Mouse (Mus musculus): ENCODE results near the gene Cdx2. TPM values are rescaled to one million over a fixed set of nuclear protein-coding genes. Genes with fewer than 3 reads are reported as not detected.

The Cdx2 gene
- total RNA-seq, 1 experiment from 2014 or later: not detected

DNA sequence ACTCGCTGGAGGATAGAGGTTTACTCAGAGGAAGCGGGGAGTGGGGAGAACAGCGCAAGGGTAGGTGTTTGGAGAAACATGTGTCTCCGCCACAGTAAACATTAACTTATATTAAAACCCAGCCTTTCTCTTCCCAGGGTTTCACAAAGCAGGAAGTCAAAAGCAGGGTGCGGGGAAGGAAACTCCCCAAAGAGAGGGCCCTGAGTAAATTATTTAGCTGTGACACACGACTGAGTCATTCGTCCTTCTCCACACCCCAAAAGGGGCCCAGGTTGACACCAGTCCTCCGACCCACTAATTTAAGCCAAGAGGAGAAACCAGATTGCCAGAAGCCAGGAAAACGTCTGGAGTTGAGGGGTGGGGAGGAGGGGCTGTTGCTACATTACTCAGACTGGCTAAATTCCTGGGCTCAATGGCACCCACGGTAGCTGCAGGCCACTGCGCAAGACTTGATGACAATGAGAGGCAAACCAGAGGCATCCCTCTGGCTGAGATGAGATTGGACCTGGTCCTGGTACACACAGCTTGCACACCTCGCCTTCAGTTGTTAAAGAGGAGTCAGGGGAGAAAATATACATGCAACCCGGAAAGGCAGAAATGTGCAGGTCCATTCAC, 14.5 kb downstream of the Cdx2 start:
- DNase-seq: no peak

DNA sequence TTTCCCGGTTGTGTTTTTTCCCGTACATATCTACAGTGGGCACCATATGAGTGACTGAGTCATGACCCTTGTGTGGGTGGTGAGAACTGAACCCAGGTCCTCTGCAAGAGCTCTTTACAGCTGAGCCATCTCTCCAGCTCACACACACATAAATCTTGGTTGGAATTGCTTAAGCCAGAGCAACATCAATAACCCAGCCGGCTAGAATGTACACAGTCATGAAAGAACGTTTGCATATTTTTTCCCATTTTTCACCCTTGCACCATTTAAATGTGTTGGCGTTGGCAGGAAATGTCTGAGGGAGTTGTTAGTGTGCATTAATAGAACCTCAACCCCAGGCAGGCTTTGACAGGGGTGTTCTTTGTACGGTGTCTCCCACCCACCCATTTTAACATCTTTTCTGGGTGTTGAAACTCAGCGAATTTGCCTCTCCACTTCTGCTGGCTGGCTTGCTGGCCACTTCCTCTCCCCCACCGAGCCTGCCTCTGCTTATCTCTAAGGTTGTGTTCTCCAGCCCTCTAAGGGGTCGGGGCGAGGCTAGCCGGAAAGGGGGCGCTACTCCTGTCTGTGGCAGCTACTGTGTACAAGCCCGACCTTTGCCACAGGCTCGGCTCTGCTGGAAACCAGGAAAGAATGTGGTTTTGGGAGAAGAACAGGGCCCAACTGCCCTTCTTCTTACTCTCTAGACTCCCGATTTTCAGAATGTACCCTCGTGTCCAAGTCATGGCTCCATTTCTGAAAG, 15.1 kb downstream of the Cdx2 start:
- DNase-seq: no peak

DNA sequence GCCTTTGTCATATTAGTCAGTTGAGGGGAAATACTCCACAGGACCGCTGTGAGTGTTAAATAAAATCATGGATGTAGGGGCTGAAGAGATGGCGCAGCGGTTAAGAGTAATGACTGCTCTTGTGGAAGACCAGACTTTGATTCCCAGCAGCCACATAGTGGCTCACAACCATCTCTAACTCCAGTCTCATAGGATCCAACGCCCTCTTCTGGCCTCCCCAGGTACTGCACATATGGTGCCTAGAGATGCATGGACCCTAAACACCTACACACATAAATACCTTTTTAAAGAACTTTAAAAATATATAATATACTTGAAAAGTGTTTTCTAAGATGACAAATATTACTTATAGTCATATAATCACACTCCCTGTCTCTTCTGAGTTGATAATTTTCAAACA, 22.7 kb downstream of the Cdx2 start:
- DNase-seq: no peak

DNA sequence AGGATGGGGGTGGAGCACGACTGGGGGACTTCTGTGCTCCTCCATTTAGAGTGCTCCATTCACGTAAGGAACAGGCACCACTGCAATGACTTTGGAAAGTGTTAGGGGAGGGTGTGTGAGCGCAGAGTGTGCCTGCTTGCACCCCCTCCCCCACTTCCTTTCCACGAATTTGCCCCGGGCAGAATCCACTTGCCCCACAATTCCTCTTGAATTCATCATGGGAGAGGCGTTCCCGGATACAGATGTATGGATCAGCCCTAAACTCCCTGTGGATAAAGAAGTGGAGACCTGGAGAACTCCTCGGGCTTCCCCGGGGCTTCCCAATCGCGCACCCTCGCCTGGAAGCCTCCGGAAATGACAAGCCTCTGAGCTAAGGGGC, 29.5 kb downstream of the Cdx2 start:
- no peak for DNase-seq

DNA sequence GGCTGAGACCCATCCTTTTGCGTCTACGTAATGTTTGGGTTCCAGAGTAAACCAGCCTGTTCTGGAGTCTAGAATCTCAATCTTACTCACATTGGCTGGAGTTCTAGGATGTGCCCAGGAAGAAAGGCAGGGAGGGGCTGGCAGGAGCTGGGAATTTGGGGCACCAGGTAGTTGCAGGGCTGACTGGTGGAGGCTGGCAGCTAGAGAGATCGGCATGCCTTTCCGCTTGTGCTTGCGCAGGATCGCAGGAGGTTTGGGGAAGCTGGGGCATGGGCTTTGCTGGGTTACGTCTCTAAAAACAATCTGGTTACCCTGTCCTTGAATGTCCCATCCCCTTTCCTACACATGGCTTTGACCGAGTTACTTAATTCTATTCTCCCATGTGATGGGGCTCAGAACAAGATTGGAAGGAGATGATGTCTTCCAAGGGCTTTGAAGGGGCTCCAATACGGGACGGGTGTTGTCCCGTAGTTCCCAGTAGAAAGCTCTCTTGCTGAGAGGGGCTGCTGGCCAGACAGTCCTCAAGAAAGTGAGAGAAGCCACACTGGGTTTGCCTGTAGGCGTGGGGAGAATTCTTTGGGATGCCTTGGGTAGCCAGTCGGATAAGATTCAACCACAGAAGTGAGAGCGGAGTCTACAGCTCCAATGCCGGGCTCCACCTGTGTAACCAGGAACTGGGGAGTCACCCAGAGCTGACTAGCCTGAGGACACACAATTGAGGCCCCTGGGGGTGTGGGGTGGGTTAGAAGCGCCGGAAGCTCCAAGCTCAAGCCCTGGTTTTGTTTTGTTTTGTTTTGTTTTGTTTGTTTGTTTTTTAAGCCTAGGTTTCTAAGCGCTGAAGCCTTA, 30.1 kb downstream of the Cdx2 start:
- no peak for DNase-seq

DNA sequence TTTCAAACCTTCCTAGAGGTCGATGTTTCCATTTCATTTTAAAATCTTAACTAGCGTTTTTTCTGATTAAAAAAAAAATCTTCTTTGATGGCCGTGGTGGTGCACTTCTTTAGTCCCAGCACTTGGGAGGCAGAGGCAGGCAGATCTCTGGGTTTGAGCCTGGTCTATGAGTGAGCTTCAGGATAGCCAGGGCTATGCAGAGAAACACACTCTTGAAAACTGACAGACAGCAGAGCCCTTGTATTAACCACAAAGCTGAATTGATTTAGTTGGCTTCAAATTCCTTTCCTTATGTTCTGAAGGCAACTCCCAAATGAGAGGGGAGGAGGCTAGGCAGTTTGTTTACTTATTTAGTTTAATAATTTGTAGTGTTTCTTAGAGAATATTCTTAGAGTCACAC, 31.3 kb downstream of the Cdx2 start:
- DNase-seq: no peak

DNA sequence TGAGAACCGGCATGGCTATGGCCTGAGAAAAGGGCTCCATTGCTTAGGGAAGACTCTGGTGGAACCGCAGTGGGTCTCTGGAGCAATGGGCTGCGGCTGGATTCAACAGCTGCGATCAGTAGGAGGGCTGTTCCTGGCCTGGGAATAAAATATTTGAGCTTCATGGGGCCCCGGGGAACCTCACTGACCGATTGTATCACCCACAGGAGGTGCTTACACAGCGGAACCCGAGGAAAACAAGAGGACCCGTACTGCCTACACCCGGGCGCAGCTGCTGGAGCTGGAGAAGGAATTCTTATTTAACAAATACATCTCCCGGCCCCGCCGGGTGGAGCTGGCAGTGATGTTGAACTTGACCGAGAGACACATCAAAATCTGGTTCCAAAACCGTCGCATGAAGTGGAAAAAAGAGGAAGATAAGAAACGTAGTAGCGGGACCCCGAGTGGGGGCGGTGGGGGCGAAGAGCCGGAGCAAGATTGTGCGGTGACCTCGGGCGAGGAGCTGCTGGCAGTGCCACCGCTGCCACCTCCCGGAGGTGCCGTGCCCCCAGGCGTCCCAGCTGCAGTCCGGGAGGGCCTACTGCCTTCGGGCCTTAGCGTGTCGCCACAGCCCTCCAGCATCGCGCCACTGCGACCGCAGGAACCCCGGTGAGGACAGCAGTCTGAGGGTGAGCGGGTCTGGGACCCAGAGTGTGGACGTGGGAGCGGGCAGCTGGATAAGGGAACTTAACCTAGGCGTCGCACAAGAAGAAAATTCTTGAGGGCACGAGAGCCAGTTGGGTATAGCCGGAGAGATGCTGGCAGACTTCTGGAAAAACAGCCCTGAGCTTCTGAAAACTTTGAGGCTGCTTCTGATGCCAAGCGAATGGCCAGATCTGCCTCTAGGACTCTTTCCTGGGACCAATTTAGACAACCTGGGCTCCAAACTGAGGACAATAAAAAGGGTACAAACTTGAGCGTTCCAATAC, 32.6 kb downstream of the Cdx2 start:
- no peak for DNase-seq

DNA sequence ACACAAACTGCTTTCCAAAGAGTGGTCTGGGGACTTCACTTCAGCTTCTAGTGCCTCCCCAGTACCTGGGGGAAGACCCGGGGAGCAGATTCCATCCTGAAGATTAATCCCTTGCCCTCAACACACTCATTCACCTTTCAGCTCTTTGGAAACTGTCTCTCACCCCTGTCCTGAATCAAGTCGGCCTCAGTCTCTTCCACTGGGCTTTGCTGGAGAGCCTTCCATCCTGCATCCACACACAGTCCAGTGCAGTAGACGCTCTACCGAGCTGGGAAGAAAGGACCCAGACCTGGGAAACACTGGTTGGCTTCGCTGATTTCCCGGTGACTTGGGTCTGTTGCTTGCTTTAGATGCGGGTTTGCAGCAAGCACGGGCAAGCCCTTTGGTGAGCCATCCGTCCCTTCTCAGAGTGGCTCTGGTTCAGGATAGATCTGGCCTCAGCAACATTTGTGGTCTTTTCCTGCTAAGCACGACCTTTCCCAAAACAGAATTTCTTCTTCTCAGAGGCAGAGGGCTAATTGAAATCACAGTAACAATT, 34.2 kb downstream of the Cdx2 start:
- no peak for DNase-seq

DNA sequence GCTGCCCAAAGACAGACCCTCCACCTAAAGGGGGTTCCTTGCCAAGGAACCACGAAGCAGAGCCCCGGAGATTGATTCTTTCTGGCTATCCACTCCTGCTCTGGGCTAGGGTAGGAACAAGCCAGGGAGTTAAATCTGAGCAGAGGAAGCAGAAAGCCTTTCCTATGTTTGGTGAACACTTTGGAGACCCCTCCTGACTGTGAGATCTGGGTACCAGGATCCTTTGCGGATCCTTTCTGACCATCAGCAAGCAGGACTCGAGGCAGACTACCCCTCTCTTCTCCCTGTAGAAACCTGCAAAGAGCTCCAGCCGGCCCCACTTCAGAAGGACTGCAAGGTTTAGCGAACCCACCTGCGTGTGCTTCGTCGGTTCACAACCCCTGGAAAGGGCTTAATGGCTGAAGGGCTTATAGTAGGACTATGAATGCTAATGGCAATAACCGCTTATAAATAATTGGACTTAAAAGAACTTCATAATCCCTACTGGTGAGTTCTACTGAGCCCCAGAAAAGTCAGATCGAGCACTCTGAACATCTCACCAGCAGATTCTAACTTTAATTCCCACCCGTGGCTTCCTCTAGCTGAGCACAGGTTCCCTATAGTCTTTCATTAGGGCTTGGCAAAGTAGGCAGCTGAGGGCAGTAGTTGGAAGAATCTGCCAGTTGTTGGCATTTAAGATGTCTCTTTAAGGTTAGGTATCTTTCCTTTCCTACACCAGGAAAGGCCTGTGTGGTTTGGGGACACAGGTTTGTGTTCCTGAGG, 34.8 kb downstream of the Cdx2 start:
- DNase-seq: no peak

DNA sequence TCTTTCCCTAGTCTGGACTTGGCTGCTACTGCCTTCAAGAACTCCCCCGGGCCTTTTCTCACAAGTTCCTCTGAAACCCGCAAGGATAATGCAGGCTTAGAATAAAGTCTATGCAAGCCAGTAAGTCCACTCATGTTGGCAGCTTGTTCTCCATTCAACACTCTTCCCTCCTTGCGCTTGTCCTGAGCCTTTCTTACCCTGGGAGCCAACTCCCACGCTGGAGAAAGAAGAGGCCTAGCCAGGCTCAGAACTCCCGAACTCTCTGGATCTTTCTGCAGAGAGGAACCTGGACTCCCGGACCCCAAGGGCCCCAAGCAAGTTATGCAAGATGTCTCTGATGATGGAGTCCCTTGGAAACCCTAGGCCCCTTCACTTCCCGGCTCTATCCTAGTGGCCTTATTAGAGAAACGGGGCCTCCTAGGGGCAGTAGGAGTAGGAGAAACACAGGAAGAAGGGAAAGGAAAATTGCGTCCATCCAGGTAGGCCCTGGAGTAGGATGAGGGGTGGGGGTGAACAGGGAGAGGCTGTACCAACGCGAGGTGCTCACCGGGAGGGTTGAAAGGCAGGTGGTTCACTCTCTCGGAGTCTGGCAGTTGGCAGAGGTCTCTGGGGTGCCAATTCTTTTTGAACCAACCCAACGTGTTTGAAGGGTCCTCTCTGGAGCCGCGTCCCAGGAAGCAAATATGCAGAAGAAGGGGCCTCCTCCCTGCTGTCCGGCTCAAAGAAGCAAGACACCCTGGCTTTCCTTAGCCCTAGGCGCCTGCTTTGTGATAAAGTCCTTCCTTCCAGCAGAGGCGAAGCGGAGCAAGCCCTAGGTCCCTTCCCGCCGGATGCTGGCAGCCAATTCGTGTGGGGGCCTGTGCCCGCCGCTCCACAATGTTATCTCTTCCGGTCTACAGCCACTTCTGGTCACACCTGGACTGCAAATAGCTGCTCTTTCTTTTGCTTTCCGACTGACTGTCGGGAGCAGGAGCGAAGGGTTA, 36.1 kb downstream of the Cdx2 start:
- no peak for DNase-seq

DNA sequence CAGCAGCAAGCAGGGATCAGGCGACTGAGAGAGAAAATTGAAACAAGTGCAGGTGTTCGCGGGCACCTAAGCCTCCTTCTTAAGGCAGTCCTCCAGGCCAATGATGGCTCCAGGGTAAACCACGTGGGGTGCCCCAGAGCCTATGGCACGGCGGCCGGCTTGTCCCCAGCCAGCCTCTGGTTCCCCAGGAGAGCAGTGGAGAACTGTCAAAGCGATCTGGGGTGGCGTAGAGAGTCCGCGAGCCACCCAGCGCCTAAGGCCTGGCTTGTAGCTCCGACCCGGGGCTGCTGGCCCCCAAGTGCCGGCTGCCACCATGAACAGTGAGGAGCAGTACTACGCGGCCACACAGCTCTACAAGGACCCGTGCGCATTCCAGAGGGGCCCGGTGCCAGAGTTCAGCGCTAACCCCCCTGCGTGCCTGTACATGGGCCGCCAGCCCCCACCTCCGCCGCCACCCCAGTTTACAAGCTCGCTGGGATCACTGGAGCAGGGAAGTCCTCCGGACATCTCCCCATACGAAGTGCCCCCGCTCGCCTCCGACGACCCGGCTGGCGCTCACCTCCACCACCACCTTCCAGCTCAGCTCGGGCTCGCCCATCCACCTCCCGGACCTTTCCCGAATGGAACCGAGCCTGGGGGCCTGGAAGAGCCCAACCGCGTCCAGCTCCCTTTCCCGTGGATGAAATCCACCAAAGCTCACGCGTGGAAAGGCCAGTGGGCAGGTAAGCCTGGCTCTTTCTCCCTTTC, 37.0 kb downstream of the Cdx2 start, which contains the start of gene Pdx1:
Gene Pdx1 (plus strand): TSS at position 34 of the 747 bp plus-strand sequence.
- DNase-seq: no peak

DNA sequence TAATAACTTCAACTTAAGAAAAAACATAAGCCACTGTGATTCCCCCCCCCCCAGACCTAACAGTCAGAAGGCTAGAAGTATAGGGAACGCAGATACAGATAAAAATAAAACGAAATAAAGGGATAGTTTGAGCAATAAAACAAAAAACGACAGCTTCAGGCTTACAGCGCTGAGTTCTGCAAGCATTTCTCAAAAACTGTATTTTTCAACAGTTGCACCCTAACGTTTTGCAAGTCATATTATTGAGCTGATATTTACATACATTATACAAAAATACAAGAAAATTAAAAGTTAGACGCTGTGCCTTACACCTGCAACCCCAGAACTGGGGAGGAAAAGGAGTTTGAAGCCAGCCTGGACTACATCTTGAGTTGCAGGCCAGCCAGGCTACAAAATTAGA, 37.7 kb downstream of the Cdx2 start:
- DNase-seq: no peak

DNA sequence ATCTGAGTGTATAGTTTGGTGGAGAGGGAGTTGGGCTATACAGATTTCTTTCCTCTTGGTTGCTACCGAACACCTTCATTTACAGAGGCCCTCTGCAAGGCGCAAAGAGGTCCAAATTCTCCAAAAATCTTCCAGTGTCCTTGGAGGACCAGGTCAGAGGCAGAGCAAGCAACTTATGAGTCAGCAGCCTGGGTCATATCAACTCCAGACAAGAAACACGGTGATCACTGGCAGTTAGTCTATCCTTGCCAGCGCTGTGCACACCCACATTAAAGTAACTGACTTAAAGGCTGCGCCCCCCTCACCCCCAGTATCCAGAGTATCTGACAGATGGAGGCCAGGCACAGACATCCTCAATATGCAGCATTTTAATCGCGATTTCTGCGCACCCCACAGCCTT, 38.3 kb downstream of the Cdx2 start:
- DNase-seq: no peak

DNA sequence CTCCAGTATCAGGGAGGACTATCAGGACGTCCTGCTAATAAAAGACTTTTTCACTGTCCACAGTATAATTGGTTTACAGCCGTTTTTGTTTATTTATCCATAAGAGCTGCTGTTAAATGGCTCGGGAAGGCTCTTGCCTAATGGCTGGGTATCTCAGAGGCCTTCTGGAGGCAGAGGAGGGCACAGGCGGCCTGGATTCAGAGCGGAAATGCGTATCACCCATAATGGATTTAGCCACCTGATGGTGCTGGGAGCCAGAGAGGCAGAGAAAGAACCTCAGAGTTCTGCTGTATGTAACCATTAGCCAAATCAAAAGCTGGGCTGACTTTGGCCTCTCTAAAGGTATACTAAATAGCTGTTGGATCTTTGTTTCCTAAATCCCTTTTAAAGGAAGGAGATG, 39.6 kb downstream of the Cdx2 start:
- DNase-seq: no peak

DNA sequence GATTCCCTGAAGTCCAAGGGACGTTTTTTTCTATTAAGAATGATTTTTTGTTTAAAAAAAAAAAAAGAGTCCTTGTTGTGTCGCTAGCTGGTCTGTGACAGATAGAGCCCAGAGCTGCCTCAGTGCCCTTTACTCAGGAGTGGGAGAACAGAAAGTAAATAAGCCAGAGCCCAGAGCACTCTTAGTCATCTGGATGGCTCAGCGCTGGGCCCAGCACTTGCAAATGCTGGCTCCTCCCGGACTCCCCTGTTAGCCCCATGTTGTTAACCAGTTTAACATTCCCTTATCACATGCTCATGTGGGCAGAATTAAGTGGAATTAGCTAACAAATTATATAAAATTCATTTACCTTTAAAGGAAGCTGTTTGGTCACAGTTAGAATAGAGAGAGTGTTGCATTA, 43.1 kb downstream of the Cdx2 start:
- no peak for DNase-seq

DNA sequence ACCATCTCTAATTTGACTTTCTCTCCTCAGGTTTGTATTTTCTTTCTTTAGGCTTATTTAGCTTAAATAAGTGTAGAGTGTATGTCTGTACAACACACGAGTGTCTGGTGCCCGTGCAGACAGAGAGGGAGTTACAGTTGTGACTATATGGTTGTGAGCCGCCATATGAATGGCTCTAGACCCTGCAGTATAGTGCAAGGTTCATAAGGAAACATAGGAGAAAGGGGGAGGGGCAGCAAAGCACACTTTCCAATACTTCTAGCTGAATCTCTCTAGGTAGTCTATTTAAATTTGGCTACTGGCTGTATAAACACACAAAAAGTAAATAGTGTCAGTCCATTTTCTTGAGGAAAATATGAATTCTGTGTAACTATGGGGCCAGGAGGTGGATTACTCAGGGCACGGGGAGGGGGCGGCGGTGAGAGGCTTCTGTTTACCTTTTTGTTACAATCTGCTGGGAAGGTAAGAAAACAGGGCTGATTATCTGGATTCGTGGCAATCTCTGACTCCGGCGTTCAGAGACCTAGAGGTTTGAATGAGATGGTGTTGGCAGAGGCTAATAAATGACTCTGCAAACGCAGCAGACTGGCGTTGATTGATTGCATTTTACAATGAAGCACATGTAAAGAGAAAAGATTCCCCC, 45.0 kb downstream of the Cdx2 start:
- DNase-seq: no peak

DNA sequence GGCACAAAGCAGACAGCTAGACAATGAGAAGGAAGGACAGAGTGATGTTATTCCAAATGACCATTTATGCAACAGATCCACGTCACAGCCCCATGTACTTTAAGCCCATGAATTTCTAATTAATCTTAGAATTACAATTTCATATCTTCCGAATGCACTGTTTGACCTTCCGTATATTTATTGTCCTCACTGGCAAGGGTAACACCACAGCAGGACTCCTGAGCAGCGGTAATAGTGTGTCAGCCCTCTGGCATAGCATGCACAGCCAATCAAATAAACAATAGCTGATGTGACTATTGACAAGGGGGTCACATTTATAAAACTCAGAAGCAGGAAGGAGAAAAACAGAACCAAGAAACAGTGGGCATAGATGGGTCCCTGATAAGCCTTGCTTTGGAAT, 46.3 kb downstream of the Cdx2 start:
- DNase-seq: no peak

DNA sequence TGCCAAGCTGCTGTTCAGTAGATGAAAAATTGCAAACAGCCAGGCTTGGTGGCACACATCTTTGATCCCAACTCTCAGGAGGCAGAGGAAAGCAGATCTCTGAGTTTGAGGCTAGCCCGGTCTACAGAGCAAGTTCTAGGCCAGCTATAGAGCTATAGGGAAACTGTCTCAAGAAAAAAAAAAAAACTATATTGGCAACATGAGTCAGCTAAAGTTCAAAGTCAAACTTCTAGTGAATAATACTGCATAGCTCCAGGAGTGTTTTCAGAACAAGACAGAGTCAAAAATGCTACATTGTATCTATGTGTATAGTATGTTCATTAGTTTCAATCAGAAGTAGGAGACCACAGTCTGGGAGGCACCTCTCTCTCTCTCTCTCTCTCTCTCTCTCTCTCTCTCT, 46.9 kb downstream of the Cdx2 start:
- no peak for DNase-seq

All from adrenal gland, postnatal 25 days (tissue).